2 mouse cellular contexts compared by ENCODE assay signal in genomic region chr14:55603633-55604576, GRCm38 (mm10).
TF ChIP-seq lines count a peak whose summit lies in the region.

No protein-coding gene starts in this region.

TF ChIP-seq in C2C12, 6 proteins besides CTCF, POLR2A, EP300 and RAD21:
- TF ChIP-seq MYOD1 (IDR thresholded peaks at IDR 0.05; ENCODE audit: control insufficient read depth, insufficient read length, low read depth) (no peak), MYOG (IDR thresholded peaks at IDR 0.05; ENCODE audit: control insufficient read depth, extremely low read depth, insufficient read length) (no peak), USF1 (IDR thresholded peaks at IDR 0.05; ENCODE audit: low read depth) (peak; percentile 89), MAX (IDR thresholded peaks at IDR 0.05) (peak; percentile 75), CEBPB (IDR thresholded peaks at IDR 0.05; ENCODE audit: low read depth) (no peak), FOSL1 (IDR thresholded peaks at IDR 0.05; ENCODE audit: insufficient read depth, low read length, poor library complexity, severe bottlenecking) (no peak)

TF ChIP-seq in myocyte, 11 proteins besides CTCF, POLR2A, EP300 and RAD21:
- no peak for TF ChIP-seq REST (IDR thresholded peaks at IDR 0.05; ENCODE audit: insufficient read depth, insufficient read length)
- peak; percentile 61 for TF ChIP-seq POLR2AphosphoS2 (IDR thresholded peaks at IDR 0.05; ENCODE audit: insufficient read length, low read depth)
- TF ChIP-seq MYOD1 (IDR thresholded peaks at IDR 0.05; ENCODE audit: control insufficient read depth in 1 of 3, insufficient read length in 2 of 3, low read depth in 2 of 3) = no peak
- TF ChIP-seq CEBPB (IDR thresholded peaks at IDR 0.05; ENCODE audit: insufficient read depth, poor library complexity, severe bottlenecking) = no peak
- no peak for TF ChIP-seq TCF12 (IDR thresholded peaks at IDR 0.05; ENCODE audit: insufficient read depth, poor library complexity, severe bottlenecking)
- no peak for TF ChIP-seq E2F4 (IDR thresholded peaks at IDR 0.05; ENCODE audit: insufficient read depth)
- TF ChIP-seq USF1 (IDR thresholded peaks at IDR 0.05; ENCODE audit: low read depth) = peak; percentile 90
- TF ChIP-seq MAX (IDR thresholded peaks at IDR 0.05; ENCODE audit: low read depth) = peak; percentile 68
